Mouse (Mus musculus) MEL (cell line): ENCODE results near the gene Casc4. TPM values are rescaled to one million over a fixed set of nuclear protein-coding genes. Genes with fewer than 3 reads are reported as not detected.
A peak's percentile ranks its signal among the peaks of the same experiment; 100 is the strongest.

Source experiments
- DNase-seq: peaks from one replicate; pipeline ENCODE4 v3.0.0; 2011; ENCODE audit warnings: low read depth, low spot score
- H3K27ac ChIP-seq: 2 replicates; pipeline ENCODE4 v1.5.1; 2012; ENCODE audit warnings: low read depth, mild to moderate bottlenecking, control low read depth, low read length, moderate library complexity; ENCODE audit not compliant: control insufficient read depth
- H3K27me3 ChIP-seq, 2 experiments: fragments of 150-350 bp in 1 of 2; sonication (generic) in 1 of 2; 2 replicates each; pipeline ENCODE4 v1.6.1; 2012; ENCODE audit warnings: low read length in 2 of 2, mild to moderate bottlenecking in 2 of 2, improper control_type of control experiment in 1 of 2, moderate library complexity in 1 of 2; ENCODE audit not compliant: insufficient read depth in 2 of 2, control insufficient read depth in 1 of 2
- H3K36me3 ChIP-seq, 2 experiments: 2 replicates each; pipeline ENCODE4 v1.6.1; 2012 to 2014; ENCODE audit warnings: low read length in 2 of 2, improper control_type of control experiment in 1 of 2, inconsistent platforms in 1 of 2, mild to moderate bottlenecking in 1 of 2; ENCODE audit not compliant: insufficient read depth in 2 of 2, control insufficient read depth in 1 of 2
- H3K4me1 ChIP-seq, 2 experiments: fragments of 150-350 bp in 1 of 2; sonication (generic) in 1 of 2; 2 replicates each; pipeline ENCODE4 v1.6.1; 2012; ENCODE audit warnings: low read length in 2 of 2, improper control_type of control experiment in 1 of 2, mild to moderate bottlenecking in 1 of 2; ENCODE audit not compliant: insufficient read depth in 2 of 2, control insufficient read depth in 1 of 2
- H3K4me3 ChIP-seq, 2 experiments: fragments of 150-350 bp in 1 of 2; sonication (generic) in 1 of 2; 2 replicates each; pipeline ENCODE4 v1.5.1; 2012; ENCODE audit warnings: low read depth in 2 of 2, low read length in 2 of 2, mild to moderate bottlenecking in 2 of 2, moderate library complexity in 2 of 2, control low read depth in 1 of 2, improper control_type of control experiment in 1 of 2; ENCODE audit not compliant: control insufficient read depth in 1 of 2, insufficient read depth in 1 of 2
- H3K79me2 ChIP-seq: 2 replicates; pipeline ENCODE4 v1.6.1; 2012; ENCODE audit warnings: mild to moderate bottlenecking, low read length, moderate library complexity; ENCODE audit not compliant: control insufficient read depth, poor library complexity, insufficient read depth
- H3K9ac ChIP-seq: 2 replicates; pipeline ENCODE4 v1.6.1; 2012; ENCODE audit warnings: low read depth, mild to moderate bottlenecking, control low read depth, low read length, moderate library complexity; ENCODE audit not compliant: control insufficient read depth, poor library complexity, severe bottlenecking
- H3K9me3 ChIP-seq: fragments of 150-350 bp; sonication (generic); replicated peaks from 2 replicates; pipeline ENCODE4 v1.6.1; 2012; ENCODE audit warnings: mild to moderate bottlenecking, low read length, improper control_type of control experiment, moderate library complexity; ENCODE audit not compliant: insufficient read depth
- CHD1 ChIP-seq: IDR thresholded peaks from 2 replicates; pipeline ENCODE4 v1.6.1; 2012; ENCODE audit warnings: low read depth, mild to moderate bottlenecking, inconsistent platforms, low read length, improper control_type of control experiment
- CHD2 ChIP-seq: IDR thresholded peaks from 2 replicates; pipeline ENCODE4 v1.6.1; 2011; ENCODE audit warnings: low read length, improper control_type of control experiment
- ELF1 ChIP-seq: IDR thresholded peaks from 2 replicates; pipeline ENCODE4 v1.6.1; 2014; ENCODE audit warnings: low read depth, mild to moderate bottlenecking, inconsistent platforms, low read length, improper control_type of control experiment, moderate library complexity
- ETS1 ChIP-seq: IDR thresholded peaks from 2 replicates; pipeline ENCODE4 v1.6.1; 2012; ENCODE audit warnings: low read depth, mild to moderate bottlenecking, inconsistent platforms, low read length, improper control_type of control experiment, moderate library complexity
- GATA1 ChIP-seq: IDR thresholded peaks from 2 replicates; pipeline ENCODE4 v1.6.1; 2011; ENCODE audit warnings: low read depth, low read length, improper control_type of control experiment
- HCFC1 ChIP-seq: IDR thresholded peaks from 2 replicates; pipeline ENCODE4 v1.6.1; 2012; ENCODE audit warnings: low read depth, mild to moderate bottlenecking, inconsistent platforms, low read length, improper control_type of control experiment, moderate library complexity
- MAX ChIP-seq: IDR thresholded peaks from 2 replicates; pipeline ENCODE4 v1.6.1; 2011; ENCODE audit warnings: low read length, improper control_type of control experiment
- MAZ ChIP-seq: IDR thresholded peaks from 2 replicates; pipeline ENCODE4 v1.6.1; 2012; ENCODE audit warnings: low read depth, mild to moderate bottlenecking, inconsistent platforms, low read length, improper control_type of control experiment
- MYC ChIP-seq: IDR thresholded peaks from 2 replicates; pipeline ENCODE4 v1.6.1; 2011; ENCODE audit warnings: low read depth, mild to moderate bottlenecking, low read length, improper control_type of control experiment, moderate library complexity
- NELFE ChIP-seq: IDR thresholded peaks from 2 replicates; pipeline ENCODE4 v1.6.1; 2011; ENCODE audit warnings: low read depth, low read length, improper control_type of control experiment
- NRF1 ChIP-seq: IDR thresholded peaks from 2 replicates; pipeline ENCODE4 v1.6.1; 2014; ENCODE audit warnings: low read depth, mild to moderate bottlenecking, inconsistent platforms, low read length, improper control_type of control experiment, moderate library complexity; ENCODE audit not compliant: poor library complexity, insufficient read depth, severe bottlenecking
- POLR2A ChIP-seq, 2 experiments: IDR thresholded peaks; 2 replicates each; pipeline ENCODE4 v1.6.1; 2011 to 2012; ENCODE audit warnings: low read length in 2 of 2, mild to moderate bottlenecking in 2 of 2, control low read depth in 1 of 2, improper control_type of control experiment in 1 of 2, low read depth in 1 of 2, moderate library complexity in 1 of 2; ENCODE audit not compliant: control insufficient read depth in 1 of 2, insufficient read depth in 1 of 2, poor library complexity in 1 of 2
- POLR2AphosphoS5 ChIP-seq: IDR thresholded peaks from 2 replicates; pipeline ENCODE4 v1.6.1; 2012; ENCODE audit warnings: low read depth, borderline replicate concordance, mild to moderate bottlenecking, inconsistent platforms, low read length, moderate library complexity, mixed read lengths
- TCF12 ChIP-seq: IDR thresholded peaks from 2 replicates; pipeline ENCODE4 v1.6.1; 2014; ENCODE audit warnings: low read depth, mild to moderate bottlenecking, inconsistent platforms, low read length, improper control_type of control experiment, moderate library complexity
- USF1 ChIP-seq: IDR thresholded peaks from 2 replicates; pipeline ENCODE4 v1.6.1; 2014; ENCODE audit warnings: low read depth, mild to moderate bottlenecking, inconsistent platforms, low read length, improper control_type of control experiment, moderate library complexity
- USF2 ChIP-seq, 2 experiments: IDR thresholded peaks; 2 replicates each; pipeline ENCODE4 v1.6.1; 2011 to 2012; ENCODE audit warnings: improper control_type of control experiment in 2 of 2, low read length in 2 of 2, borderline replicate concordance in 1 of 2, inconsistent platforms in 1 of 2, low read depth in 1 of 2, mild to moderate bottlenecking in 1 of 2; ENCODE audit not compliant: insufficient read depth in 1 of 2
- ZMIZ1 ChIP-seq: IDR thresholded peaks from 2 replicates; pipeline ENCODE4 v1.6.1; 2012; ENCODE audit warnings: low read depth, mild to moderate bottlenecking, inconsistent platforms, low read length, improper control_type of control experiment, moderate library complexity
- ZNF384 ChIP-seq: IDR thresholded peaks from 2 replicates; pipeline ENCODE4 v1.6.1; 2012; ENCODE audit warnings: low read depth, mild to moderate bottlenecking, inconsistent platforms, low read length, improper control_type of control experiment
- polyA plus RNA-seq, 2 experiments: library from polyadenylated mRNA; stranded (reverse) in 1 of 2; unstranded in 1 of 2; fragments of >175 nt in 1 of 2; fragments of >200 nt in 1 of 2; gene quantifications; 2 replicates each; pipeline versions ENCODE4 v1.2.1 to v1.2.4; 2012; ENCODE audit warnings: low replicate concordance in 2 of 2, low read depth in 1 of 2; ENCODE audit not compliant: insufficient read length in 2 of 2, insufficient read depth in 1 of 2, missing spikeins in 1 of 2
- total RNA-seq: library from RNA; depleted of rRNA; stranded (reverse); fragments of 300-350 nt; gene quantifications from 2 replicates; pipeline ENCODE4 v1.2.3, GENCODE M21; 2012; rRNA removed

Casc4 gene
- 25.2 and 30.1 TPM in 2 replicates for total RNA-seq
- 100 to 1,000 TPM in 1 of 2 experiments, 10 to 100 TPM in 1; 26.0 to 124 TPM for polyA plus RNA-seq

- H3K79me2 ChIP-seq, result peaks cover 12% of the 10 kb centered on the region
- peak within 1 kb of the TSS; percentile 89 to 99 for H3K4me3 ChIP-seq
- no peaks in the 10 kb centered on the region; a peak in 1 of 4 replicates for H3K27me3 ChIP-seq
- TF ChIP-seq TCF12 (peak; percentile 53; the same call in 1 of the 2 replicates), MYC (no peak), USF1 (no peak), NELFE (peak; percentile 41), GATA1 (no peak), HCFC1 (peak; percentile 81), ELF1 (peak; percentile 68), CHD1 (no peak), POLR2A (IDR thresholded peaks at IDR 0.05; ENCODE audit: control insufficient read depth in 1 of 2, insufficient read depth in 1 of 2, low read depth in 1 of 2, low read length in 2 of 2, poor library complexity in 1 of 2) (peak in 1 of 2 experiments; percentile 70; a peak in 2 of 4 replicates), ETS1 (no peak), CHD2 (peak; percentile 98), MAZ (peak; percentile 84; the same call in 1 of the 2 replicates), POLR2AphosphoS5 (no peak)
- H3K36me3 ChIP-seq, result peaks cover 0 to 12% of the 10 kb centered on the region in 2 experiments; a peak in 3 of 4 replicates
- peak; percentile 95 for DNase-seq
- H3K4me1 ChIP-seq, result peaks cover 0 to 3% of the 10 kb centered on the region in 2 experiments; a peak in 2 of 4 replicates
- H3K9me3 ChIP-seq, result no peaks in the 10 kb centered on the region
- H3K9ac ChIP-seq, result peak within 1 kb of the TSS; percentile 91
- H3K27ac ChIP-seq, result peak within 1 kb of the TSS; percentile 31
Observed at GRCm38 (mm10) chr2:121866632-121867050, at the start of gene Casc4. Gene Casc4, plus strand, starts transcription at chr2:121866970.

DNA sequence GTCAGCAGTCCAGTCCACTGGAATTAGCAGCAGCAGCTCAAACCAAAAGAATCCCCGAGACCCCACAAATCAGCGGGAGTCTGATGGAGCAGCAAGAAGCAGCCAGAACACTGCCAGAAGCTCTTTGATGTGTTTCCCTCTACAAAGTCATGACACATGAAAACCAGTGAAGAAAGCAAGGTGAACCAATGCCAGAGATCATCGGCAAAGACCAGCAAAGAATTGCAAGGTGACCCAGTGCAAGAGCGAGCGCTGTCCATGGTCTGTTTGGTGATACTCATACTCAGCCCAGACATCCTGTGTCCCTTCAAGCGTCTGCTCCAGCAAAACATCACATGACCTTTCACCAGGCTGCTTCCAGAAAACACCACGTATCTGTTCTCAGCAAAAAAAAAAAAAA is 45.0 kb upstream of the Casc4 start:
- Histone ChIP-seq H3K27me3 (peaks cover 1 to 7% of the 10 kb centered on the region in 2 experiments), H3K4me1 (no peaks in the 10 kb centered on the region), H3K27ac (no peak overlapping the region), H3K36me3 (no peaks in the 10 kb centered on the region), H3K4me3 (no peak overlapping the region), H3K9ac (no peak overlapping the region), H3K79me2 (no peaks in the 10 kb centered on the region), H3K9me3 (no peaks in the 10 kb centered on the region)
- DNase-seq, result no peak
- no peak for TF ChIP-seq NELFE
- TF ChIP-seq ZNF384, result no peak
- TF ChIP-seq NRF1, result no peak
- no peak for TF ChIP-seq MAX
- no peak for TF ChIP-seq ZMIZ1
- TF ChIP-seq USF2 (IDR thresholded peaks at IDR 0.05; ENCODE audit: borderline replicate concordance in 1 of 2, insufficient read depth in 1 of 2, low read depth in 1 of 2, low read length in 2 of 2), result no peak
